Mouse (Mus musculus): ENCODE data around the gene Gm11020. TPM values are rescaled to one million over a fixed set of nuclear protein-coding genes. Genes with fewer than 3 reads are reported as not detected.
A peak's percentile ranks its signal among the peaks of the same experiment; 100 is the strongest.
"Not testable (repeated sequence)": the region's sequence is repeated elsewhere in the genome, so short reads cannot be mapped to it uniquely, and the experiment has no call there.

Gene Gm11020
- not detected for total RNA-seq (2021)
- long read RNA-seq, experiment 1, result 0 reads
- long read RNA-seq, experiment 2, result 0 reads

DNA sequence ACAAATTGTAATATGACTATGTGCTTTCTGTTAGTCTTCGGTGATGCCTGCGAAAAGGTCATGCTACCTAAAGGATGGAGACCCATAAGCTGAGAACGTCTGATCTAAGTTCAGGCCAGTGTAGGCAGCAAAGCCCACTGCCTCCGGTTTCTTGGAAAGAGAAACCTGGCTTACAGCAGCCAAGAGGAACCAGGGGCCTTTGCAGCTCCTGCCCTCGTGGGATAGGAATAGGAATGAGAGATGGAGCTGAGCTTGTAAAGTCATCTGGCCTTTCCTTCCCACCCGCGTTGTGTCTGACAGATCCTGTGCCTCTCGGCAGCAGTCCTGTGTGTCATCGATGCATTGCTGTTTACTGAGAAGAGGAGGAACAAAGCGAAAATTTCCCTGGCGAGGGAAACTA is at the start of gene Gm11020:
TSS of gene Gm11020 (plus strand) at position 301 of the 400 bp plus-strand sequence.
- DNase-seq (ENCODE audit: low spot score in 2 of 2), result not testable (repeated sequence)

DNA sequence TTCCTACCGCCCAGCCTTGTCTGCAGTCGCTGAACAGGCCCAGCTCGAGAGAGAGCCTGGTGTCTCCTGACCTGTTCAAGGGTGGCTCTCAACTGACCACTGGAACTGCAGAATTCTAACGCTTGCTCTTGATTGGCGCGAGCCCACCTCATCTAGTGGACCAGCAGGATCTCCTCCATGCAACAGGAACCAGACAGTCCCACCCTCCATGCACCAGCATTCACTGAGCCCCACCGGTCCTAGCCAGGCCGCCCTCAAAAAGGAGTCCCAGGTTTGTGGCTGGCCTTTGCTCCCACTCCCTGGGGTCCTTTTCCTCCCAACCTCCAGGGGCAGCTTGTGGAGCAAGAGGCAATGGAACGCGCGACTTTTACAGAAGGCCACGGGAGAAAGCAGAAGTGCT is 28.3 kb upstream of the Gm11020 start, which contains the start of gene Cmtm2a:
TSS of gene Cmtm2a (minus strand) at position 101 of the 400 bp plus-strand sequence.
- DNase-seq (ENCODE audit: low spot score in 2 of 2), result not testable (repeated sequence)

DNA sequence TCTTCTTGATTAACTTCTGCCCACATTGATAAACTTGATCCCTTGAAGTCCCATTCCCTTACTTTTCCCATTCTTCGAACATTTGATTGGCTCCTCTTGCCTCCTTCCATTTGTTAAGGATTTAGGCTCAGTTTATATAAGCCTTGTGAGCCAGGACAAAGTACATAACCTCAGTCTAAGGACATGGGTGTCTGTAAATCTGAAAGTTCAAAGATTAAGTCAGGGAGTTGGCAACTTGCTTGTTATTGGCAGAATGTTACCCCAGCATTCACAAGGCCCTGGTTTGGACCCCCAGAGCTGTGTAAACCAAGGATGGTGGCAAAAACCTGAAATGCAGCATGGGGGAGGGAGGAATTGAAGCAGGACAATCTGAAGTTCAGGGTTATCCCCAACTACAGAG is 27.0 kb upstream of the Gm11020 start:
- DNase-seq (ENCODE audit: low spot score in 2 of 2), result no peak

DNA sequence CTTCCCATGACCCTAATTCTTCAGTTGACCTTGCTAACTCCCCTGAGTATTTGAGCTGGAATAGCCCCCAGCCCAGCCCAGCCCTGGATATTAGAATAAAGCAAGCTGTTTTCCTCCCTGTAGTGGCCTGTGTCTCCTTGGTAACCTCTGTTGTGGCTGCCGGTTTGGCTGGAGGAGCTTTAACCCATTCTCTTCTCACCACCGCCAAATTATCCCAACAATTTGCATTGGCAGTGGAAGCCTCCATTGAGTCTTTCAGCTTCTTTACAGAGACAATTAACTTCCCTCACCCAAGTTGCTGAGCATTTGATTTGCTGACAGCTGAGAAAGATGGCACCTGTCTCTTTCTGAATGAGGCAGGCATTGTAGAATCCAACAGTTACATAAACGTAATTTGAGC is 19.8 kb upstream of the Gm11020 start:
- not testable (repeated sequence) for DNase-seq (ENCODE audit: low spot score in 2 of 2)

DNA sequence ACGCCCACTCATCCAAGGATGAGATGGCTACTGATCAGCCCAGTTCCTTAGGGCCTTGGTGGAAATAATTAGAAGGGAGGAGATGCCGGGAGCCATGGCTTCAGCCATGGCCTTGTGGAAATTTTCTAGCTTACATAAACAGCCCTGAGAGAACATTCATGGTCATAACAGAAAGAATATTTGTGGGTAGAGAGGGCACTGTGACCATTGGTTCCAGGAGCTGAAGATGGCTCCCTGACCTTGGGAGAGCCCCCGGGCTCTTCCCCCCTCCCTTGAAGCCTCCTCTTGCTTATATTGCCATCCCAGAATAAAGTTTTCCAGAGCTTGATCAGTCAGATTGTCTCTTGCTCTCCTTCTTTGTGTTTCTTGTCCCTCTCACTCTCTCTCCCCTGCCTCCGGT is 18.8 kb upstream of the Gm11020 start:
- not testable (repeated sequence) for DNase-seq (ENCODE audit: low spot score in 2 of 2)

DNA sequence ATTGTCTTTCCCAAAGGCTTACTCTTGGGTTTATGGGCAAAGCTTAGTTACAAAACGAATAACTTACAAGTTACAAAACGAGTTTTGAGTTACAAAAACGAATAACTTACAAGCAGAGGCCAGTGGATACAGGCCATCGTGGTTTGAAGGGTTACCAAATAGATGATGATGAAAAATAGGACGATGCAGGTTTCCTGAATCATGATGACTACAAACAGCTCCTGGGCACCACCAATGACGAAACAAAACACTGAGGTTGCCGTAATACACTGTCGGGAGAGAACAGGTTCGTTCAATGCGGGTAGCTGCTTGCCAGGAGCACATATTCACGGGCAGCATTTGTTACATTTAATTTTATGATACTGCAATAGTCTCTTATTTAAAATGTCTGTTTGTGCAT is 16.4 kb upstream of the Gm11020 start:
- DNase-seq (ENCODE audit: low spot score in 2 of 2), result no peak

DNA sequence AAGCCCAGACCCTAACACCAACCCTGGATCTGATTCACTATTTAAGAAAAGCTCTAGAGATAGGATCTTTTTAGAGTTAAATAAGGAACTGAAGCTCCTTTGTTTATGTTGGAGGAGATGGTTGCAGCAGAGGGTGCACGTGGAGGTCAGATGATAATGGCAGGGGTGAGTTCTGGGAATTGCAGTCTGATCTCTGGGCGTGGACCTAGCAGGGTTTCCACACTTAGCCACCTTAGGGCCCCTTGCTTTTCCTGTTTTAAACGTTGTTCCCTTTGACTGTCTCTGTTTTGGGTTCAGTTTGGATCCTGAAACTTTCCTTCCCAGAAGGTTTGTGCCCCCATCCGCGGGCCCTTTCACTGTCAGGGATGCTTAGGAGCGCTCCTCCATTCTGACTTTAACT is 13.0 kb upstream of the Gm11020 start:
- DNase-seq (ENCODE audit: low spot score in 2 of 2), result not testable (repeated sequence)

DNA sequence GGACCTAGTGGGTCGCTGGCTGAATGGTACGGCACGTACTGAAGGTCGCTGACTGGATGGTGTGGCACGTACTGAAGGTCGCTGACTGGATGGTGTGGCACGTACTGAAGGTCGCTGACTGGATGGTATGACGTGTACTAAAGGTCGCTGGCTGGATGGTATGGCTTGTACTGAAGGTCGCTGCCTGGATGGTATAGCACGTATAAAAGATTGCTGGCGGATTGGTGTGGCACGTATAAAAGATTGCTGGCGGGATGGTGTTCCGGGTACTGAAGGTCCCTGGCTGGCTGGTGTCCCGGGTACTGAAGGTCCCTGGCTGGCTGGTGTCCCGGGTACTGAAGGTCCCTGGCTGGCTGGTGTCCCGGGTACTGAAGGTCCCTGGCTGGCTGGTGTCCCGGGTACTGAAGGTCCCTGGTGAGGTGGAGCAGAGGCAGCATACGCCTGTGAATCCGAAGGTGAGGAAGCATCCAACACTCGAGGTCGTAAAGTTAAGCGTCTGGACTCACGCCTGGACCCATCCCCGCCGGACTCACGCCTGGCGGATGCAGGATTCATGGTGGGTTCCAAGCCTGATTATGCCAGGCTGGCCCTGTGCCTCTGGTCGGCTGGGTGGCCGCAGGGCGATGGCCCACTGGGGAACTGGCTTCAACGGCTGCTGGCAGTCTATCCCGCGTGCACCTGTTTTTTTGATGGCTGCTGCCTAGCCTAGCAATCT is 11.8 kb upstream of the Gm11020 start, which contains the start of the genes Gm45711 and Cmtm1:
TSS of gene Gm45711 (minus strand) at position 641 of the 715 bp plus-strand sequence.
TSS of gene Cmtm1 (minus strand) at position 705 of the 715 bp plus-strand sequence.
- DNase-seq (ENCODE audit: low spot score in 2 of 2), result peak; percentile 33 to 60

DNA sequence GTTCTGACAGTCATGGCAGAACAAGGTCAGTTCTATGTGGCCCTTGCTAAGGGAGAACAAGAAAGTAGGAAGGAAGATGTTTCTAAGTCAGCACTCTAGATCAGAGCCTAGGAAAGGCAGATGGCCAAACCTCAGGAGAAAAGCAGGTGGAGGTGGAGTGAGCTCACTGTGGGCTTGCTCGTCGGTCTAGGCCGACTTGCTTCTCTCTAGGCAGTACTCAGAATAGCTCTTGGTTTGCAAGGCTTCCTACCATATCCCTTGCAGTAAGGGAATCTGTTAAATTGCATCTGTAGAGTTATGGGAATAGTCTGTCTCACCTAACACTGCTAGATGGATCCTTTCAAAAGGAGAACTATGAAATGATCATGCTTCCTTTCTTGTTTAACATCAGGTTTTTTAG is 9.3 kb upstream of the Gm11020 start:
- not testable (repeated sequence) for DNase-seq (ENCODE audit: low spot score in 2 of 2)

DNA sequence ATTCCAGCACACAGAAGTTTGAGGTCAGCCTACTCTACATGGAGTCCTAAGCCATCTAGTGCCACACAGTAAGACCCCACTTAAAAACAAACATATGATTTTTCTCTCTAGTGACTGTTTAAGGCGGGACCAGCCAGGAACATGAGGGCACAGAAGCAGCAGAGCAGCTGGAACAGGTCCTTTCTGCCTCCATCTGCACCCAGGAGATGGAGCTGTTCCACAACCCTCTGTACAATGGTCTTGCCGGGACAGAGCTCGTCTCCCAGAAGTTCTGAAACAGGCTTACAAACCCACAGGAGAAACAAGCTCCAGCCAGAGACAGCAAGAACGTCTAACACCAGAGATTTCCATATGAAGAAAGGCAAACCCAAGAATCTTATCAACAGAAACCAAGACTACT is 8.1 kb upstream of the Gm11020 start:
- DNase-seq (ENCODE audit: low spot score in 2 of 2), result no peak

DNA sequence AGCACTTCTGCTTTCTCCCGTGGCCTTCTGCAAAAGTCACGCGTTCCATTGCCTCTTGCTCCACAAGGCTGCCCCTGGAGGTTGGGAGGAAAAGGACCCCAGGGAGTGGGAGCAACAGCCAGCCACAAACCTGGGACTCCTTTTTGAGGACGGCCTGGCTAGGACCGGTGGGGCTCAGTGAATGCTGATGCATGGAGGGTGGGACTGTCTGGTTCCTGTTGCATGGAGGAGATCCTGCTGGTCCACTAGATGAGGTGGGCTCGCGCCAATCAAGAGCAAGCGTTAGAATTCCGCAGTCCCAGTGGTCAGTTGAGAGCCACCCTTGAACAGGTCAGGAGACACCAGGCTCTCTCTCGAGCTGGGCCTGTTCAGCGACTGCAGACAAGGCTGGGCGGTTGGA is 563 bp downstream of the Gm11020 start, which contains the start of gene Cmtm2b:
TSS of gene Cmtm2b (plus strand) at position 301 of the 400 bp plus-strand sequence.
- not testable (repeated sequence) for DNase-seq (ENCODE audit: low spot score in 2 of 2)

DNA sequence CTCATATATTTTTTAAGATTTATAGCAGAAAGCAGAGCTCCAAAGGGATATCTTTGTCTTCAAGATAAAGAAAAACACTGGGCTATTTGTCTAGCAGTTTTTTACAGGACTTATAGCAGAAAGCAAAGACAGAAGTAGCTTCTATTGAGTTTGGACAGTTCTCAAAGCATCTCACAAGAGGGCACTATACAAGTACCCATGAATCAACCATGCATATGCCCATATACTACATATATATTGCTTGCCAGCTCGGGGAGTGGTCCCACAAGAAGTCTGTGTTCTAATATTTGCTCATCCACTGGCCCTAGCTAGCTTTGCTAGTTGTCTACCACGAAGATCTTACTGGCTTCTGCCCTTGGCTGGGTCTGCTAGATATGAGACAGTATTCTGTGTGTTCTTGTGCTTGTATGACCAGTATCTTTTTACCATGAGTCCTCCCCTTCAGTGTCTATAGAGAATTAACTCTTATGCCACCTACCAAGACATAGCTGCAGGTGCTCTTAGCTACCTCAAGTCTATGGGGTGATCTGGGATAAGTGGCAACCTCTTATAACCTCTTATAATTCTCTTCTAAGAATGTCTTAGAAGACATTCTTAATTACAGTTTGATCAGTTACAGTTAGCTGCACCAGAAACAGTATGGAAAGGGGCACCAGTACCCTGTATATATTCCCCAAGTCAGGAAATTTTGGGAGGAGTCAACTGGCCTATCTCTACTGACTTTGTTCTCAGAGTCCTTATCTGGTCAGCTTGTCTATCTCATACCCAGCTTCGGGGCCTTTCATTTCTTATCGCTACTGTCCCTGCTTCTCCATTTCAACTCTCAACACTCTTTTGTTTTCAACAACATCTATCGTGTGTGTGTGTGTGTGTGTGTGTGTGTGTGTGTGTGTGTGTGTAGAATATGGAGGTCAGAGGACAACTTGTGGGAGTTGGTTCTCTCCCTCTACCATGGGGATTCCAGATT is 11.6 kb downstream of the Gm11020 start:
- no peak for DNase-seq (ENCODE audit: low spot score in 2 of 2)

DNA sequence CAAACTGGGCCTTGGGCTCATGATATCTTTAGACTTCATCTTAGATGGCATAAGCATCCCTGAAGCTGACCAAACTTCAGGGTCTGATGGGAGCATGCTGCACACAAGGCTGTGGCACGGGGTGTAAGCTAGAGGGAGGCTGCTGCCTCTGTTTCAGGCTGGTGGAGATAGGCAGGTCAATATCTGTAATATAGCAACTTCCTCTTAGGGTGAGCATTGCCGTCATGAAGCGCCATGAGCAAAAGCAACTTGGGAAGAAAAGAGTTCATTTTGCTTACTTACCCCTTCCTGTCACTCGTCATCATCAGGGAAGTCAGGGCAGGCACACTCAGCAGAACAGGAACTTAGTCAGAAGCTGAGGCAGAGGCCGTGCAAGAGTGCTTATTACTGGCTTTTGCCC is 12.4 kb downstream of the Gm11020 start:
- no peak for DNase-seq (ENCODE audit: low spot score in 2 of 2)

DNA sequence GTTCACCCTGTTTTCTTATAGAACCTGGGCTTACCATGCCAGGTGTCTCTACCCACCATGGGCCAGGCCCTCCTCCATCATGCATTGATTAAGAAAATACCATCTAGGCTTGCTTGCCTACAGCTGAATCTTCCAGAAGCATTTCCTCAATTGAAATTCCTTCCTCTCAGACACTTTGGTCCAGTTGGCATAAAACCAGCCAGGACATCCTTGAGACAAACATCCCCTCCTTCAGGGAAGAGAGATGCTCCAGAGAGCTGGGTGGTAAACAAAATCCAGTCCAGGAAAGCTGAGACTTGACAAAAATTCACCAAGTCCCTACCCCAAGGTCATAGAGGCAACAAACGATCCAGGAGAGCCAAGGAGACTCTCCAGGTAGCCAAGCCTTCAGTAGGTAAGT is 12.8 kb downstream of the Gm11020 start:
- no peak for DNase-seq (ENCODE audit: low spot score in 2 of 2)

DNA sequence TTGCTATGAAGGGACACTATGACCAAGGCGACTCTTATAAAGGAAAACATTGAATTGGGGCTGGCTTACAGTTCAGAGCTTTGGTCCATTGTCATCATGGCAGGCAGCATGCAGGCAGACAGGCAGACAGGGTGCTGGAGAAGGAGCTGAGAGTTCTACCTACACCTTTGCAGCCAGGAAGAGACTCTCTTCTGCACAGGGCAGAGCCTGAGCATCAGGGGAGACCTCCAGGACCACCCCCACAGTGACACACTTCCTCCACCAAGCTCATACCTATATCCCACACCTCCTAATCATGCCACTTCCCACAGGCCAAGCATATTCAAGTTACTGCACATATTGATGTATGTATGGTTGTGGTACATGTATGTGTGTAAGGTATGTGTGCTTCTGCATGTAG is 15.4 kb downstream of the Gm11020 start:
- no peak for DNase-seq (ENCODE audit: low spot score in 2 of 2)

DNA sequence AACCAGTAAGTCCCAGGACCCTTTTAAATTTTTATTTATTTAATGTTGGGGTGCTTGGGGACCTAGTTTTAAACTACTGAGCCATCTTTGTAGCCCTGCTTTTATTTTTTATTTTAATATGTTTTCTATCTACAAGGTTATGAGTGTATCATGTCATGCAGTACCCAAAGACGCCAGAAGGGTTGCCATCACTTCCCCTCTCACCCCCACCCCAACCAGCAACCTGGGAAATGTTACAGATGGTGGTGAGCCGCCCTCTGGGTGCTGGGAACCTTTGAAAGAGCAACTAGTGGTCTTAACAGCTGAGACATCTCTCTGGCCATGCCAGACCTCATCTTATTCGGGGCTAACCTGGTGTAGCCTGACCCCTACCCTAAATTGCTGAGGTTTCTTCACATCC is 16.5 kb downstream of the Gm11020 start:
- DNase-seq (ENCODE audit: low spot score in 2 of 2), result no peak

DNA sequence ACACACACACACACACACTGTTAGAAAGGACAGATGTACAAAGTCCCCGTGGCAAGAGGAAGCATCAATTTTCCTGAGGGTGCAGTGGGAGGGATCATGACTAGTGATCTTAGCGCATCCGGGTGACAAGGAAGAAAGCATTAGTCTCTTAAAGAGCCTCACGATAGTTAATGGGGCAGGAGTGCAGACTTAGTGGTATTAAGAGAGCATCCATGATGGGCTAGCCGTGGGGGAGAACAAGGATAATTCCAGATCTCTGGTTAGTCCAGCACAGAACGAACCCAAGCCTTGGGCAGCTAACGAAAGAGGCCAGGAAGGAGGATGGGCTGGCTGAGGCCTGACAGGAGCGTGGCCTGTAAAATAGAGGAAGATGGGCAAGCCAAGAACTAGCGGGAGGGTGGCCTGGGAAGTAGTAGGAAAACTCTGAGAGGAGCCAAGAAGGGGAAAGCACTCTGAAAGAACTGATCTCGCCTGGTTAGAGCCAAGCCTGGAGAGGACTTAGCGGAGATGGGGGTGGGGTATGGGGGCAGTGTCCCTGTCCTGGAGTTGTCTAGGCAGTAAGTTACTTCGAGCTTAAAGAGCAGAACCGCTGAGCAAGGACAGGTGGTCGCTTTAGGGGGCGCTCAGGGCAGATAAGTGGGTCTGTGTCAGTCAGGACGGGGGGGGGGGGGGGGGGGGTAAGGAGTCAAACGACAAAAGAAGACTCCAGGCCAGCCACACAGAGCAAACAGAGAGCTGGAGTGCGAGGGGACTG is 18.0 kb downstream of the Gm11020 start, which contains the start of gene Cmtm3:
TSS of gene Cmtm3 (plus strand) at position 182 of the 754 bp plus-strand sequence.
- no peak for DNase-seq (ENCODE audit: low spot score in 2 of 2)

DNA sequence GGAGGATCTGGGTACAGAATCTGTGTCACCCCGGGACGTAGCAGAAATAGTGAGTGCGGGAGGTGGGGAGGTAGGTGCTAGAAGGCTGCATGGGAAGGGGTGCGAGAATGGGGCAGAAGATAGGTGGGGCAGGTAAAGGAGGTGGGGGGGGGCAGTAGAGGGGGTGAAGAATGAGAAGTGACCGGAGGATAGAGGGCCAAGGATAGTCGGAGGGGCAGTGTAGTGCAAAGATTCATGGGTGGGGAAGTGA is 18.5 kb downstream of the Gm11020 start:
- DNase-seq (ENCODE audit: low spot score in 2 of 2), result no peak

DNA sequence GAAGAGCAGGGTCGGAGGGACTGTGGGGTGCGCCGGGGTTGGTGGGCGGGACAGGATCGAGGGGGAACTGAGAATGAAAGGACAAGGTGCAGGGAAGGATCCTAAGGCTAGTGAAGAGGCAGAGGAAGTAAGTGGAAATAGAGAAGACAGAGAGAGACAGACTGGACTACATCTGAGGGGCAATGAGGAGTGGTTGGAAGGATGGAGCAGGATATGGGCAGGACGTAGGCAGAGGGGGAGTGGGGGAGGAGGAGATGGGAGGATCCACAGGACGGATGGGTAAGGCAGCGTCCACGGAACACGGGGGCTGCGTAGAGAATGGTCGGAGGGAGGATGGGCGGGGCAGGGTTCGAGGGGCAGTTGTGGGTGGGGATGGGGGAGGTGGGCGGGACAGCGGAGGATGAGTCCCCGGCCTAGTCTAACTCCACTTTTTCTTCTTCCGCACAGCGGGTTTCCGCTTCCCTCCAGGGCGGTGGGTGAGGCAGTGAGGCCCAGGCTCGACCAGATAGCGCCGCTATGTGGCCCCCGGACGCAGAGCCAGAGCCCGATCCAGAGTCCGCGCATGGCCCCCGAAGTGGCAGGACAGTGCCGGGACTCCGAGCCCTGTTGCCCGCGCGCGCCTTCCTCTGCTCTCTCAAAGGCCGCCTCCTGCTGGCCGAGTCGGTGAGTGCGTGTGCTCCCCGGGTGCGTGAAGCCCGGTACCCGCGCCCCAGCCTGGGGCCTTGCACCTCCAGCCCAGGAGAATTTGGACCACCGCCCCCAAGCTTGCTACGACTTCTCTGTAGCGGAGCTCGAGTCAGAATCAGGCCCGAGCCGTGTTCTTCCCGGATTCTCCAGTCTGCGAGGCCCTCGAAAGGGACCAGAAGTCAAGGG is 19.1 kb downstream of the Gm11020 start:
- DNase-seq (ENCODE audit: low spot score in 2 of 2), result peak; percentile 75 to 79

DNA sequence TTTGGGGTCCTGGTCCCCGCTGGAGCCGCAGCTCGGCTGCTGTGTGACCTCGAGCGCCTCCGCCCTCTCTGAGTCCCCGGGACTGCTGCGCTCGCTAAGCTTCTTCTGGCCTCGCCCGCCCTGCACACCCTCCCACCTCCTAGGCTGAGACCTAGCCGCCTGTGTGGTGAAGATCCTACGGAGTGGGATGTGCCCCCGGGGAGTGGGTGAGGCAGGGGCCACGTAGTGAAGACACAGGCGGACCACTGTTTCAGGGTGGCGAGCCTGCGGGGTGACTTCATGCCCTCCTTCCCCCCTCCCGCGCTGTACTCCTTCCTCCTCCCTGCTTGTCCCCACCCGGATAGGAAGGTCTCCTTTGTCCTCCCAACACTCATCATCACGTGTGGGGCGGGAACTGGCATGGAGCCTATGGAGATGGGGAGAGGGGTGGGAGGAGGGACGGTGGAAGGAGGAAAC is 19.8 kb downstream of the Gm11020 start:
- peak; percentile 66 to 73 for DNase-seq (ENCODE audit: low spot score in 2 of 2)

Measured in adrenal gland, adult 18-20 months (tissue).